Mouse (Mus musculus): ENCODE data around the gene Olfr372. TPM values are rescaled to one million over a fixed set of nuclear protein-coding genes. Genes with fewer than 3 reads are reported as not detected.
"Not testable (repeated sequence)": the region's sequence is repeated elsewhere in the genome, so short reads cannot be mapped to it uniquely, and the experiment has no call there.

Olfr372 gene
- not detected in 2 replicates for polyA plus RNA-seq (2016; fragmentation: Nextera tagmentation; extraction: Ambion mirVana)

GRCm38 (mm10) chr8:72040918-72041317, at the start of gene Olfr372:
Gene Olfr372 (plus strand): TSS chr8:72041218.
- H3K9ac ChIP-seq; H3K4me2 ChIP-seq (replicated peaks); H3K36me3 ChIP-seq; H3K27ac ChIP-seq; ATAC-seq (ENCODE audit: low FRiP score, low read depth); H3K4me3 ChIP-seq; H3K27me3 ChIP-seq (replicated peaks); H3K9me3 ChIP-seq; H3K4me1 ChIP-seq: not testable (repeated sequence)
- WGBS, result 85% methylated on average over 4 of the region's 4 CpGs

- H3K4me3 ChIP-seq, result no peak overlapping the region
- H3K4me2 ChIP-seq (replicated peaks), result no peak overlapping the region
- no peaks in the 10 kb centered on the region; the same call in 1 of the 2 replicates for H3K27me3 ChIP-seq (replicated peaks)
- no peaks in the 10 kb centered on the region for H3K4me1 ChIP-seq
- WGBS, result 100% methylated on average over 1 of the region's 1 CpGs
- no peak overlapping the region for H3K9ac ChIP-seq
- H3K27ac ChIP-seq, result no peak overlapping the region
- H3K9me3 ChIP-seq, result no peaks in the 10 kb centered on the region
- no peak for ATAC-seq (ENCODE audit: low FRiP score, low read depth)
- no peaks in the 10 kb centered on the region for H3K36me3 ChIP-seq
These were observed 41.6 kb upstream of the Olfr372 start for GRCm38 (mm10) chr8:71999434-71999833.

GRCm38 (mm10) chr8:72000223-72000622, 40.8 kb upstream of the Olfr372 start:
- Histone ChIP-seq H3K4me3 (no peak overlapping the region), H3K9me3 (no peaks in the 10 kb centered on the region), H3K4me1 (no peaks in the 10 kb centered on the region), H3K27ac (no peak overlapping the region), H3K36me3 (no peaks in the 10 kb centered on the region), H3K4me2 (replicated peaks) (no peak overlapping the region), H3K27me3 (replicated peaks) (no peaks in the 10 kb centered on the region; the same call in 1 of the 2 replicates), H3K9ac (no peak overlapping the region)
- no peak for ATAC-seq (ENCODE audit: low FRiP score, low read depth)
- WGBS, result 66% methylated on average over 3 of the region's 3 CpGs

GRCm38 (mm10) chr8:72002942-72003341, 38.1 kb upstream of the Olfr372 start:
- H3K4me3 ChIP-seq, result no peak overlapping the region
- no peak overlapping the region for H3K9ac ChIP-seq
- no peaks in the 10 kb centered on the region for H3K36me3 ChIP-seq
- H3K27ac ChIP-seq, result no peak overlapping the region
- H3K4me2 ChIP-seq (replicated peaks), result no peak overlapping the region
- ATAC-seq (ENCODE audit: low FRiP score, low read depth), result no peak
- H3K9me3 ChIP-seq, result no peaks in the 10 kb centered on the region
- no peaks in the 10 kb centered on the region; the same call in 1 of the 2 replicates for H3K27me3 ChIP-seq (replicated peaks)
- H3K4me1 ChIP-seq, result no peaks in the 10 kb centered on the region

- Histone ChIP-seq H3K4me1 (no peaks in the 10 kb centered on the region), H3K4me2 (replicated peaks) (no peak overlapping the region), H3K27ac (no peak overlapping the region), H3K36me3 (no peaks in the 10 kb centered on the region), H3K27me3 (replicated peaks) (no peaks in the 10 kb centered on the region), H3K9me3 (no peaks in the 10 kb centered on the region), H3K9ac (no peak overlapping the region), H3K4me3 (no peak overlapping the region)
- WGBS, result 86% methylated on average over 3 of the region's 3 CpGs
- no peak for ATAC-seq (ENCODE audit: low FRiP score, low read depth)
These were observed 35.1 kb upstream of the Olfr372 start for GRCm38 (mm10) chr8:72005912-72006311.

- Histone ChIP-seq H3K4me1 (no peaks in the 10 kb centered on the region), H3K36me3 (no peaks in the 10 kb centered on the region), H3K4me2 (replicated peaks) (no peak overlapping the region), H3K27ac (no peak overlapping the region), H3K9ac (no peak overlapping the region), H3K9me3 (no peaks in the 10 kb centered on the region), H3K27me3 (replicated peaks) (no peaks in the 10 kb centered on the region), H3K4me3 (no peak overlapping the region)
- 63% methylated on average over 1 of the region's 1 CpGs for WGBS
- ATAC-seq (ENCODE audit: low FRiP score, low read depth), result no peak
These were observed 34.3 kb upstream of the Olfr372 start for GRCm38 (mm10) chr8:72006763-72007162.

GRCm38 (mm10) chr8:72008134-72008641, 32.8 kb upstream of the Olfr372 start:
- ATAC-seq (ENCODE audit: low FRiP score, low read depth), result no peak
- Histone ChIP-seq H3K36me3 (no peaks in the 10 kb centered on the region), H3K27me3 (replicated peaks) (no peaks in the 10 kb centered on the region), H3K9ac (no peak overlapping the region), H3K9me3 (no peaks in the 10 kb centered on the region), H3K4me2 (replicated peaks) (no peak overlapping the region), H3K27ac (no peak overlapping the region), H3K4me3 (no peak overlapping the region), H3K4me1 (no peaks in the 10 kb centered on the region)
- WGBS, result 76% methylated on average over 3 of the region's 3 CpGs

GRCm38 (mm10) chr8:72009473-72009872, 31.5 kb upstream of the Olfr372 start, which contains the start of gene Cyp4f18:
Gene Cyp4f18 (minus strand): TSS chr8:72009626.
- Histone ChIP-seq H3K27me3 (replicated peaks) (no peaks in the 10 kb centered on the region), H3K9ac (no peak within 1 kb of the TSS), H3K9me3 (no peaks in the 10 kb centered on the region), H3K36me3 (no peaks in the 10 kb centered on the region), H3K4me1 (no peaks in the 10 kb centered on the region), H3K4me3 (no peak within 1 kb of the TSS), H3K4me2 (replicated peaks) (no peak within 1 kb of the TSS), H3K27ac (no peak within 1 kb of the TSS)
- ATAC-seq (ENCODE audit: low FRiP score, low read depth), result no peak
- WGBS, result 78% methylated on average over 3 of the region's 3 CpGs

- not testable (repeated sequence) for H3K4me3 ChIP-seq; H3K27ac ChIP-seq; H3K4me2 ChIP-seq (replicated peaks); H3K4me1 ChIP-seq; H3K27me3 ChIP-seq (replicated peaks); ATAC-seq (ENCODE audit: low FRiP score, low read depth); H3K9ac ChIP-seq; H3K36me3 ChIP-seq; H3K9me3 ChIP-seq
- whole genome bisulfite sequencing, result 68% methylated on average over 6 of the region's 6 CpGs
These were observed 27.4 kb upstream of the Olfr372 start for GRCm38 (mm10) chr8:72013506-72014228.

GRCm38 (mm10) chr8:72017339-72017738, 23.7 kb upstream of the Olfr372 start:
- H3K4me2 ChIP-seq (replicated peaks); H3K9me3 ChIP-seq; H3K4me1 ChIP-seq; H3K36me3 ChIP-seq; H3K27me3 ChIP-seq (replicated peaks); H3K27ac ChIP-seq; ATAC-seq (ENCODE audit: low FRiP score, low read depth); H3K4me3 ChIP-seq; H3K9ac ChIP-seq: not testable (repeated sequence)
- WGBS, result 83% methylated on average over 2 of the region's 2 CpGs

- H3K4me1 ChIP-seq, result no peaks in the 10 kb centered on the region
- no peak overlapping the region for H3K27ac ChIP-seq
- H3K4me2 ChIP-seq (replicated peaks), result no peak overlapping the region
- H3K9ac ChIP-seq, result no peak overlapping the region
- ATAC-seq (ENCODE audit: low FRiP score, low read depth), result no peak
- WGBS, result 81% methylated on average over 2 of the region's 2 CpGs
- no peak overlapping the region for H3K4me3 ChIP-seq
- H3K27me3 ChIP-seq (replicated peaks), result no peaks in the 10 kb centered on the region
- H3K9me3 ChIP-seq, result no peaks in the 10 kb centered on the region
- no peaks in the 10 kb centered on the region for H3K36me3 ChIP-seq
These were observed 22.9 kb upstream of the Olfr372 start for GRCm38 (mm10) chr8:72018141-72018540.

GRCm38 (mm10) chr8:72019022-72019421, 22.0 kb upstream of the Olfr372 start:
- not testable (repeated sequence) for H3K27me3 ChIP-seq (replicated peaks); H3K9ac ChIP-seq; ATAC-seq (ENCODE audit: low FRiP score, low read depth); H3K9me3 ChIP-seq; H3K27ac ChIP-seq; H3K4me2 ChIP-seq (replicated peaks); H3K4me1 ChIP-seq; H3K36me3 ChIP-seq; H3K4me3 ChIP-seq
- 88% methylated on average over 1 of the region's 1 CpGs for WGBS

GRCm38 (mm10) chr8:72019816-72020215, 21.2 kb upstream of the Olfr372 start:
- WGBS, result 64% methylated on average over 2 of the region's 2 CpGs
- no peaks in the 10 kb centered on the region for H3K9me3 ChIP-seq
- no peaks in the 10 kb centered on the region for H3K36me3 ChIP-seq
- no peak for ATAC-seq (ENCODE audit: low FRiP score, low read depth)
- no peaks in the 10 kb centered on the region for H3K4me1 ChIP-seq
- H3K9ac ChIP-seq, result no peak overlapping the region
- H3K4me3 ChIP-seq, result no peak overlapping the region
- no peaks in the 10 kb centered on the region for H3K27me3 ChIP-seq (replicated peaks)
- no peak overlapping the region for H3K27ac ChIP-seq
- no peak overlapping the region for H3K4me2 ChIP-seq (replicated peaks)
